Mouse (Mus musculus): ENCODE results near the gene Pip5k1b.

Pip5k1b gene

GRCm38 (mm10) chr19:24307271-24308221, 248.1 kb downstream of the Pip5k1b start:
- DNase-seq (ENCODE audit: low read depth) = no peak

- DNase-seq (ENCODE audit: low read depth) = no peak
Observed at GRCm38 (mm10) chr19:24306351-24306750, 249.3 kb downstream of the Pip5k1b start.

GRCm38 (mm10) chr19:24302198-24302597, 253.5 kb downstream of the Pip5k1b start:
- no peak for DNase-seq (ENCODE audit: low read depth)

GRCm38 (mm10) chr19:24301768-24302148, 253.9 kb downstream of the Pip5k1b start:
- no peak for DNase-seq (ENCODE audit: low read depth)

- DNase-seq (ENCODE audit: low read depth) = peak; percentile 65
Observed at GRCm38 (mm10) chr19:24300994-24301767, 254.5 kb downstream of the Pip5k1b start.

- no peak for DNase-seq (ENCODE audit: low read depth)
Observed at GRCm38 (mm10) chr19:24293537-24293936, 262.1 kb downstream of the Pip5k1b start.

GRCm38 (mm10) chr19:24284187-24284586, 271.5 kb downstream of the Pip5k1b start:
- DNase-seq (ENCODE audit: low read depth) = peak; percentile 65

- DNase-seq (ENCODE audit: low read depth) = no peak
Observed at GRCm38 (mm10) chr19:24281288-24281980, 274.2 kb downstream of the Pip5k1b start.

- peak; percentile 81 for DNase-seq (ENCODE audit: low read depth)
Observed at GRCm38 (mm10) chr19:24280601-24281228, 275.0 kb downstream of the Pip5k1b start, which contains the start of gene Fxn. TSS of gene Fxn (minus strand) at chr19:24280605.

GRCm38 (mm10) chr19:24279706-24280600, 275.7 kb downstream of the Pip5k1b start:
- DNase-seq (ENCODE audit: low read depth) = peak; percentile 95

GRCm38 (mm10) chr19:24278859-24279258, 276.8 kb downstream of the Pip5k1b start:
- DNase-seq (ENCODE audit: low read depth) = no peak

GRCm38 (mm10) chr19:24274281-24274680, 281.4 kb downstream of the Pip5k1b start:
- peak; percentile 55 for DNase-seq (ENCODE audit: low read depth)

- peak; percentile 74 for DNase-seq (ENCODE audit: low read depth)
Observed at GRCm38 (mm10) chr19:24271746-24272426, 283.8 kb downstream of the Pip5k1b start.

GRCm38 (mm10) chr19:24271326-24271725, 284.3 kb downstream of the Pip5k1b start:
- DNase-seq (ENCODE audit: low read depth) = no peak

GRCm38 (mm10) chr19:24268531-24268930, 287.1 kb downstream of the Pip5k1b start:
- no peak for DNase-seq (ENCODE audit: low read depth)

GRCm38 (mm10) chr19:24266046-24266830, 289.4 kb downstream of the Pip5k1b start:
- DNase-seq (ENCODE audit: low read depth) = no peak

- peak; percentile 77 for DNase-seq (ENCODE audit: low read depth)
Observed at GRCm38 (mm10) chr19:24264991-24265390, 290.7 kb downstream of the Pip5k1b start.

- no peak for DNase-seq (ENCODE audit: low read depth)
Observed at GRCm38 (mm10) chr19:24262736-24263135, 292.9 kb downstream of the Pip5k1b start.

All from c-Kit-positive CD71-positive TER-119-negative erythroid progenitor cells, embryonic 14.5 days (primary cell).